Mouse (Mus musculus): ENCODE results near the gene Ssxb3. TPM values are rescaled to one million over a fixed set of nuclear protein-coding genes. Genes with fewer than 3 reads are reported as not detected.
"Not testable (repeated sequence)": the region's sequence is repeated elsewhere in the genome, so short reads cannot be mapped to it uniquely, and the experiment has no call there.

The Ssxb3 gene
- polyA plus RNA-seq (2015; fragmentation: Nextera tagmentation; extraction: Ambion mirVana) = not detected in 2 replicates

- not testable (repeated sequence) for H3K9ac ChIP-seq; ATAC-seq (ENCODE audit: low read depth); H3K27me3 ChIP-seq; H3K4me1 ChIP-seq (replicated peaks); H3K36me3 ChIP-seq; H3K4me2 ChIP-seq; H3K9me3 ChIP-seq; H3K4me3 ChIP-seq; H3K27ac ChIP-seq (replicated peaks)
- WGBS = 45% methylated on average over 1 of the region's 1 CpGs
These were observed at the start of gene Ssxb3 for GRCm38 (mm10) chrX:8591716-8592115. TSS of gene Ssxb3 (minus strand) at chrX:8591816.

- not testable (repeated sequence) for H3K9ac ChIP-seq; H3K4me3 ChIP-seq; H3K27ac ChIP-seq (replicated peaks); H3K9me3 ChIP-seq; H3K4me2 ChIP-seq; H3K36me3 ChIP-seq; H3K4me1 ChIP-seq (replicated peaks); H3K27me3 ChIP-seq; ATAC-seq (ENCODE audit: low read depth)
- WGBS = 73% methylated on average over 4 of the region's 4 CpGs
These were observed 43.5 kb downstream of the Ssxb3 start, which contains the start of gene Ssxb6 for GRCm38 (mm10) chrX:8548155-8548554. TSS of gene Ssxb6 (minus strand) at chrX:8548255.

Other genes starting within 250 kb of the Ssxb3 start
- not detected in 2 replicates for gene Ssxb9, start 224.8 kb downstream of the Ssxb3 start, polyA plus RNA-seq (2015; fragmentation: Nextera tagmentation; extraction: Ambion mirVana)
- gene Ssxb1, start 178.5 kb downstream of the Ssxb3 start, polyA plus RNA-seq (2015; fragmentation: Nextera tagmentation; extraction: Ambion mirVana) = not detected in 2 replicates
- gene Ssxb2, start 130.1 kb downstream of the Ssxb3 start, polyA plus RNA-seq (2015; fragmentation: Nextera tagmentation; extraction: Ambion mirVana) = not detected in 2 replicates
- not detected in 2 replicates for gene Gm14459, start 66.9 kb downstream of the Ssxb3 start, polyA plus RNA-seq (2015; fragmentation: Nextera tagmentation; extraction: Ambion mirVana)
- not detected in 2 replicates for gene Ssxb6, start 43.6 kb downstream of the Ssxb3 start, polyA plus RNA-seq (2015; fragmentation: Nextera tagmentation; extraction: Ambion mirVana)
- not detected in 2 replicates for gene Ssxb8, start 99.0 kb upstream of the Ssxb3 start, polyA plus RNA-seq (2015; fragmentation: Nextera tagmentation; extraction: Ambion mirVana)
- not detected in 2 replicates for gene Ssx9, start 156.6 kb upstream of the Ssxb3 start, polyA plus RNA-seq (2015; fragmentation: Nextera tagmentation; extraction: Ambion mirVana)
- gene Ssxb5, start 211.9 kb upstream of the Ssxb3 start, polyA plus RNA-seq (2015; fragmentation: Nextera tagmentation; extraction: Ambion mirVana) = not detected in 2 replicates